Mouse (Mus musculus) midbrain, embryonic 16.5 days (tissue): ENCODE measurements around the gene Cd320. TPM values are rescaled to one million over a fixed set of nuclear protein-coding genes. Genes with fewer than 3 reads are reported as not detected.

Experiments
- ATAC-seq: fragments of 200-750 bp; cut with Nextera tagmentation; 2 replicates; pipeline ENCODE4 v1.8.0; 2017; ENCODE audit warnings: moderate TSS enrichment
- H3K27ac ChIP-seq: fragments of 300-500 bp; sonication (generic); 2 replicates; pipeline ENCODE4 v1.5.1; 2014; ENCODE audit warnings: mild to moderate bottlenecking, low read length, mixed read lengths
- H3K27me3 ChIP-seq: fragments of 300-500 bp; sonication (generic); 2 replicates; pipeline ENCODE4 v1.6.1; 2014; ENCODE audit warnings: low read depth, low read length, mixed read lengths; ENCODE audit not compliant: control insufficient read depth, insufficient read depth
- H3K36me3 ChIP-seq: fragments of 300-500 bp; sonication (generic); 2 replicates; pipeline ENCODE4 v1.6.1; 2014; ENCODE audit warnings: mild to moderate bottlenecking, low read length, moderate library complexity, mixed read lengths; ENCODE audit not compliant: control insufficient read depth, insufficient read depth
- H3K4me1 ChIP-seq: fragments of 300-500 bp; sonication (generic); 2 replicates; pipeline ENCODE4 v1.6.1; 2014; ENCODE audit warnings: mild to moderate bottlenecking, low read length, mixed read lengths; ENCODE audit not compliant: control insufficient read depth, insufficient read depth
- H3K4me2 ChIP-seq: fragments of 300-500 bp; sonication (generic); 2 replicates; pipeline ENCODE4 v1.6.1; 2014; ENCODE audit warnings: mild to moderate bottlenecking, low read length, mixed read lengths
- H3K4me3 ChIP-seq: fragments of 300-500 bp; sonication (generic); 2 replicates; pipeline ENCODE4 v1.5.1; 2014; ENCODE audit warnings: low read depth, mild to moderate bottlenecking, low read length, moderate library complexity, mixed read lengths
- H3K9ac ChIP-seq: fragments of 300-500 bp; sonication (generic); 2 replicates; pipeline ENCODE4 v1.6.1; 2014; ENCODE audit warnings: low read depth, low read length, mixed read lengths
- H3K9me3 ChIP-seq: fragments of 300-500 bp; sonication (generic); replicated peaks from 2 replicates; pipeline ENCODE4 v1.6.1; 2014; ENCODE audit warnings: mild to moderate bottlenecking, low read length, mixed read lengths; ENCODE audit not compliant: control insufficient read depth, poor library complexity, severe bottlenecking
- WGBS: fragments of 180-500 bp; shearing (Covaris S2); extraction: QIAGEN DNeasy Blood & Tissue Kit; methylation state at CpG from one replicate; pipeline ENCODE4 v1.1.7; 2014; 5-methylcytosine and 5-hydroxymethylcytosine counted together
- polyA plus RNA-seq: library from polyadenylated mRNA; unstranded; fragments of >200 nt; fragmentation: Nextera tagmentation; extraction: Ambion mirVana; gene quantifications from 2 replicates; pipeline ENCODE4 v1.2.1, GENCODE M21; 2015

Gene Cd320
- polyA plus RNA-seq, 1 experiment from 2014 or later: 52.4 TPM

DNA sequence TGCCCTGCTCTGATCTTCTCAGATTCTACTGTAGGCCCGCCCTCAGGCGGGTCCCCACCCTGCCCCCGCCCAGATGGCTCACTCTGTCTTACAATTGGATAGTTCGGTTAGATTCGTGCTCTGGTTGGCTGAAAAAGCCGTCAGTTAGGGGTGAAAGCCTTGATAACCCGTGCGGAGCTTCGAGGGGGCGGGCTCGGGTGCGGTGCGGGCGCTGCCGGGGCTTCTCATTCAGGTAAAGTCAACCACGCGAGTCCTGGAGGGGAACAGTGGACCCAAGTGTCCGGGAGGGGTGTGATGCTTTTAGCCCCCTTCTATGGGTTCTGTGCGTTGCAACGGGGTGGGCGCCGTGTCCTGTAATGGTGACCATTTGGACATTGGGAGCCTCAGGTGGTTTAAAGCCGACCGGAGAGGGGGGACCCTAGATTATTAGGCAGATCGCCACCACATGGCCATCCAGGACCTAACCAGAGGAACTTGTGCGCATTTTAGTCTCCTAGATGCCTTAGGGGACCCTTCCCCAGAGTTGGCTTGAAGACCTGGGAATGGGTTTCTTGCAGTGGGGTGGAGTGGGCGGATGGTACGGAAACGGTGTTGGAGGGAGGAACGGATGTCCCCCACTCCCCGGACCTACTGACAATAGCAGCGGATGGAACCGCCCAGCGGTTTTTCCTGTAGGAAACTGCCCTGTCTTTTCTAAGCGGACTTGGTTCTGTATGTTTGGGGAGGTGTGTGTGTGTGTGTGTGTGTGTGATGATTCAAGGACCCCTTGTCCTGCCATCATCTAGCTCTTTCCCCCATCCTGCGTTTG is 32.4 kb upstream of the Cd320 start, which contains the start of gene Kank3:
Gene Kank3, plus strand, starts transcription at position 186 of the 808 bp plus-strand sequence.
- Histone ChIP-seq H3K9ac (peak within 1 kb of the TSS; percentile 58), H3K4me3 (peak within 1 kb of the TSS; percentile 41), H3K36me3 (no peaks in the 10 kb centered on the region), H3K9me3 (no peaks in the 10 kb centered on the region), H3K27ac (no peak within 1 kb of the TSS), H3K4me2 (peak within 1 kb of the TSS; percentile 69), H3K4me1 (no peaks in the 10 kb centered on the region), H3K27me3 (no peaks in the 10 kb centered on the region; the same call in 1 of the 2 replicates)
- ATAC-seq: peak; percentile 98
- 2% methylated on average over 36 of the region's 36 CpGs for WGBS

DNA sequence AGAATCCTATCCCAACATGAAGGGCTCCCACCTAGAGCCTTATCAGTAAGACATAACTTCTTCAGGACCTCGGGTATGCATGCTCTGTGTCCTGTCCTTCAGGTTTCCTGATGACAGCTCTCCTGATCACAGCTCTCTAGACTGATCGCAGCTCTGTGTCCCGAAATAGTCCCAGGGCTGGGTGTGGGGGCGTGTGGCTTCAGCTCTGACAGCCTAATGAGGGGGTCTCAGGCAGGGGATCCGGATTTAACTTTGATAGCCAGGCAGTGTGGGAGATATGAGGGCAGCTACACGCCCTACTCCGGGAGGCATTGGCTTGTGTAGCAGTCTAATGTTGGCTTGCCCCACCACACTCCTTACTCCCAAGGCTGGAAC is 31.8 kb upstream of the Cd320 start:
- Histone ChIP-seq H3K27me3 (no peaks in the 10 kb centered on the region; the same call in 1 of the 2 replicates), H3K9ac (peak overlapping the region; percentile 58), H3K36me3 (no peaks in the 10 kb centered on the region), H3K4me2 (peak overlapping the region; percentile 69), H3K4me3 (peak overlapping the region; percentile 41), H3K27ac (no peak overlapping the region), H3K4me1 (no peaks in the 10 kb centered on the region), H3K9me3 (no peaks in the 10 kb centered on the region)
- WGBS: 35% methylated on average over 7 of the region's 7 CpGs
- ATAC-seq: 0 out of 2 replicates have a peak, but pooled peaks have one; percentile 6

DNA sequence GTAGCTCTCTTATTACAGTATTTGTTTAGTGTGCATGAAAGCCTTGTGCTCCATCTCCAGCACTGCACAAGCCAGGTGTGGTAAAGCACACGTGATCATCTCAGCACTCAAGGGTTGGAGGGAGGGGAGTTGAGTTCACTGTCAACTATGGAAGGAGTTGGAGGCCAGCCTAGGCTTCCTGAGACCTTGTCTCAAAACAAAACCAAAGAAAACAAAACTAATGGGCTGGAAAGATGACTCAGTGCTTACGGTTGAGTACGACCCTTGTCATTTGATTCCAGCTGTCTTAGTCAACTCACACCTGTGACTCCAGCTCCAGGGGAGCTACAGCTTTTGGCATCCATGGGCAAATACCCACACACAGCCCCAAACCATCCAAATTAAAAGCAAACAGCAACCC is 30.4 kb upstream of the Cd320 start:
- H3K4me3 ChIP-seq: no peak overlapping the region
- H3K4me1 ChIP-seq: peaks cover 6% of the 10 kb centered on the region; the same call in 1 of the 2 replicates
- H3K27me3 ChIP-seq: no peaks in the 10 kb centered on the region
- H3K9me3 ChIP-seq: no peaks in the 10 kb centered on the region
- no peak overlapping the region for H3K27ac ChIP-seq
- WGBS: 64% methylated on average over 3 of the region's 3 CpGs
- H3K4me2 ChIP-seq: no peak overlapping the region
- H3K36me3 ChIP-seq: no peaks in the 10 kb centered on the region
- no peak overlapping the region for H3K9ac ChIP-seq
- no peak for ATAC-seq

DNA sequence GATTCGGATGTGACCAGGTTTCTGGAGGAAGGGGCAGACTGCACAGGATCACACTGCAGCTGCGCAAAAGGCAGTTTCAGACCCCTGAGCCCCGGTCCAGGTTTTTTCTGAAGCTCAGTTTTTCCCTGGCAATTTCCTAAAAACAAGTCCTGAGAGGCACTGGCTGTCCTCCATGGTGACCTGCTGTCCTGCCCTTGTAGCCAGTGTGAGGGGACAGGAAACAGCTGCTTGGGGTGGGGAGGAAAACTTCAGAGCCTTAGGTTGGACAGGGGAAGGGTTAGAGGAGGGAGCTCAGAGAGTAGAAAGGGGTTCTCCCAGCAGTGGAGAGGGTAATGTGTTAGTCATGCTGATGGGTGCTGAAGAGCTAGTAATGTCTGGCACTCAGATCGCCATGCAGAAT is 29.9 kb upstream of the Cd320 start:
- WGBS: 74% methylated on average over 4 of the region's 4 CpGs
- Histone ChIP-seq H3K9me3 (no peaks in the 10 kb centered on the region), H3K27ac (no peak overlapping the region), H3K36me3 (no peaks in the 10 kb centered on the region), H3K4me2 (no peak overlapping the region), H3K27me3 (no peaks in the 10 kb centered on the region), H3K4me3 (no peak overlapping the region), H3K4me1 (peaks cover 7% of the 10 kb centered on the region), H3K9ac (no peak overlapping the region)
- no peak for ATAC-seq

DNA sequence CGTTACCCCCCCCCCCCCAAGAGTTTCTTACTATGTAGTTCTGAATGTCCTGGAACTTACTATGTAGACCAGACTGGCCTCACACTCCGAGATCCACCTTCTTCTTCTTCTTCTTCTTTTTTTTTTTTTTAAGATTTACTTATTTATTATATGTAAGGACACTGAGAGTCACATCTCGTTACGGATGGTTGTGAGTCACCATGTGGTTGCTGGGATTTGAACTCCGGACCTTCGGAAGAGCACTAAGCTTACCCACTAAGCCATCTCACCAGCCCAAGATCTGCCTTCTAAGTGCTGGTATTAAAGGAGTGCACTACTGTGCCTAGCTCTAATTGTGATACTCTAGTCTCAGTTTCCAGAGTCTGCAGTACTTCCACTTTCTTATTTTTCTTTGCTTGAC is 27.5 kb upstream of the Cd320 start:
- 95% methylated on average over 5 of the region's 6 CpGs for WGBS
- H3K27me3 ChIP-seq: no peaks in the 10 kb centered on the region
- H3K4me1 ChIP-seq: peaks cover 16% of the 10 kb centered on the region
- H3K9ac ChIP-seq: no peak overlapping the region
- no peak for ATAC-seq
- no peak overlapping the region for H3K4me2 ChIP-seq
- no peak overlapping the region for H3K27ac ChIP-seq
- no peaks in the 10 kb centered on the region for H3K9me3 ChIP-seq
- H3K4me3 ChIP-seq: no peak overlapping the region
- no peaks in the 10 kb centered on the region for H3K36me3 ChIP-seq

DNA sequence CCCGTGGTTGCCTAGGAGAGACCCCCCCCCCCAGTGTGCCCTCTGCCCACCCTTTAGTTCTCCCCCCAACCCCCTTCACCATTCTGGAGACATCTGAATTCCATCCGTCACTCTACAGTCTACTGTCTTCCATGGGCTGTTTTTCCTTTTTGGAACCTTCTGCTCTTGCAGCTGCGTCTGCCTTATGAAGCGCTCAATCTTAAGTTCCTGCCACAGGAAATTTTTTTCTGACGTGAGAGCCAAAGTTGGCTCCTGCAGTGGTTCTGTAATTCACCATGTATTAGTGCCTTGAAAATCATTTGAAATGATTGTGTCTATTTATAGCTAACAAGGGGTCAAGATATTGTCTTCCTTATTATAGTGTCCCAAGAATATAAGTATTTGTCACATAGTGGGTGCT is 26.3 kb upstream of the Cd320 start:
- peaks cover 17% of the 10 kb centered on the region for H3K4me1 ChIP-seq
- H3K9ac ChIP-seq: peak overlapping the region; percentile 79; the same call in 1 of the 2 replicates
- 74% methylated on average over 5 of the region's 5 CpGs for WGBS
- peak overlapping the region; percentile 86 for H3K27ac ChIP-seq
- H3K27me3 ChIP-seq: no peaks in the 10 kb centered on the region
- no peak for ATAC-seq
- H3K9me3 ChIP-seq: no peaks in the 10 kb centered on the region
- peak overlapping the region; percentile 81 for H3K4me2 ChIP-seq
- peaks cover 6% of the 10 kb centered on the region; the same call in 1 of the 2 replicates for H3K36me3 ChIP-seq
- H3K4me3 ChIP-seq: peak overlapping the region; percentile 50; the same call in 1 of the 2 replicates

DNA sequence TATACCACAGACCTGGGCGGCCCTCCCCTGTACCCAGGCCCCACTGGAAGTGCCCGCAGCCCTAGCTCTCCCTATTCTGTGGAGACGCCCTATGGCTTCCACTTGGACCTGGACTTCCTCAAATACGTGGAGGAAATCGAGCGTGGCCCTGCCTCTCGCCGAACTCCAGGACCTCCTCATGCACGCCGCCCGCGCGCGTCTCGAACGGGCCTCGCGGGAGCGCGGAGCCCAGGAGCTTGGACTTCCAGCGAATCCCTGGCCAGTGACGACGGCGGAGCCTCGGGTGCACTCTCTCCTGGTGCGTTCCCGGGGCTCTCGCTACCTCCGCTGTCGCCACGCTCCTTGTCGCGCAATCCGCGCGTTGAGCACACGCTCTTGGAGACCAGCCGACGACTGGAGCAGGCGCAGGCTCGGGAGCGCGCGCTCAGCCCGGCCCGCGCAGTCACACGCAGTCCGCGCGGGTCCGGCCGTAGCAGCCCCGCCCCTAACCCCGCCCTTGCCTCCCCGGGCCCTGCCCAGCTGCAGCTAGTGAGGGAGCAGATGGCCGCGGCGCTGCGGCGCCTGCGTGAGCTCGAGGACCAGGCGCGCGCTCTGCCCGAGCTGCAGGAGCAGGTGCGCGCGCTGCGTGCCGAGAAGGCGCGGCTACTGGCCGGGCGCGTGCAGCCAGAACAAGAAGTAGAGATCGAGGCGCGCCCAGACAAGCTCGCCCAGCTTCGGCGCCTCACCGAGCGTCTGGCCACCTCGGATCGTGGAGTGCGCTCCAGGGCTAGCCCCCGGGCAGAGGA is 25.5 kb upstream of the Cd320 start:
- Histone ChIP-seq H3K27ac (peak overlapping the region; percentile 86), H3K4me3 (peak overlapping the region; percentile 50), H3K27me3 (no peaks in the 10 kb centered on the region), H3K36me3 (peaks cover 11% of the 10 kb centered on the region; the same call in 1 of the 2 replicates), H3K4me1 (peaks cover 21% of the 10 kb centered on the region), H3K4me2 (peak overlapping the region; percentile 81), H3K9me3 (no peaks in the 10 kb centered on the region), H3K9ac (peak overlapping the region; percentile 79)
- ATAC-seq: peak; percentile 97
- under 1% methylated on average over 80 of the region's 89 CpGs for WGBS

DNA sequence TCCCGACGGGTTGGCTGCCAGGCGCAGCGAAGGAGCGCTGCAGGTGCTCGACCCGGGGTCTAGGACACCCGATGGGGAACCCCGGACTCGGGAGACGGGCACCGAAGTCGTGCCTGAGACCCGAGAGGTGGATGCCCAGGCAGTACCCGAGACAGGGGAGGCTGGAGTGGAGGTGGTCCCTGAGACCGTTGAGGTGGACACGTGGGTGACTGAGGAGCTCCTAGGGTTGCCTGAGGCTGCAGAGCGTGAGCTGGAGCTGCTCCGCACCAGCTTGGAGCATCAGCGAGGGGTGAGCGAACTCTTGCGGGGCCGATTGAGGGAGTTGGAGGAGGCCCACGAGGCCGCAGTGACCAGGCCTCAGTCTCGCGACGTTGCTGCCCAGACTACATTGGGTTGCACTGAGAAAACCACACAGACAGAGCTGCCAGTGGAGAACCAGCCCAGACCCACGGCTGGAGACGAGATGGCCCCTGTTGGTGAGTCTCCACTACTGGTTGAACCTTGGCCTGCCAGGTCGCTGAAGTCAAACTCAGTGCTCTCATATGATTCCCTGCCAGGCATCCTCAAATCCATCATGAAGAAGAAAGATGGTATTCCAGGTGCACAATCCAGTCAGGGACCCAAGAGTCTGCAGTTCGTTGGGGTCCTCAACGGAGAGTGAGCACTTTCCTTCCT is 24.8 kb upstream of the Cd320 start:
- H3K36me3 ChIP-seq: peaks cover 11% of the 10 kb centered on the region; the same call in 1 of the 2 replicates
- peaks cover 29% of the 10 kb centered on the region for H3K4me1 ChIP-seq
- peak overlapping the region; percentile 81 for H3K4me2 ChIP-seq
- peak overlapping the region; percentile 86 for H3K27ac ChIP-seq
- peak overlapping the region; percentile 50 for H3K4me3 ChIP-seq
- no peaks in the 10 kb centered on the region for H3K9me3 ChIP-seq
- 14% methylated on average over 33 of the region's 33 CpGs for WGBS
- H3K27me3 ChIP-seq: no peaks in the 10 kb centered on the region
- peak; percentile 66 for ATAC-seq
- peak overlapping the region; percentile 79 for H3K9ac ChIP-seq
